Mouse (Mus musculus): ENCODE data around the gene Mto1. TPM values are rescaled to one million over a fixed set of nuclear protein-coding genes. Genes with fewer than 3 reads are reported as not detected.

The Mto1 gene
- polyA plus RNA-seq, 1 experiment = 30.4 TPM

- no peaks in the 10 kb centered on the region for H3K4me1 ChIP-seq (ENCODE audit: control insufficient read depth, insufficient read depth, low read length)
- H3K4me3 ChIP-seq (ENCODE audit: insufficient read depth, low read length) = no peak overlapping the region
- no peak for TF ChIP-seq CTCF (IDR thresholded peaks at IDR 0.05; ENCODE audit: extremely low read depth, insufficient read depth, low read length)
- TF ChIP-seq POLR2A (IDR thresholded peaks at IDR 0.05; ENCODE audit: extremely low read depth, insufficient read depth, low read length) = no peak
- H3K27ac ChIP-seq (ENCODE audit: insufficient read depth, low read length) = no peak overlapping the region
Measured at GRCm38 (mm10) chr9:78439426-78439825, 8.6 kb upstream of the Mto1 start.

- Histone ChIP-seq H3K4me1 (ENCODE audit: control insufficient read depth, insufficient read depth, low read length) (no peaks in the 10 kb centered on the region), H3K27ac (ENCODE audit: insufficient read depth, low read length) (no peak overlapping the region), H3K4me3 (ENCODE audit: insufficient read depth, low read length) (0 out of 2 replicates have a peak overlapping the region, but pooled peaks have one; percentile 19)
- TF ChIP-seq CTCF (IDR thresholded peaks at IDR 0.05; ENCODE audit: extremely low read depth, insufficient read depth, low read length) (no peak), POLR2A (IDR thresholded peaks at IDR 0.05; ENCODE audit: extremely low read depth, insufficient read depth, low read length) (no peak)
Measured at GRCm38 (mm10) chr9:78442237-78442578, 5.8 kb upstream of the Mto1 start.

GRCm38 (mm10) chr9:78442579-78443392 lies 5.2 kb upstream of the Mto1 start, which contains the start of gene Cgas:
Gene Cgas, minus strand, starts transcription at chr9:78443237.
- TF ChIP-seq CTCF (IDR thresholded peaks at IDR 0.05; ENCODE audit: extremely low read depth, insufficient read depth, low read length) = no peak
- no peak for TF ChIP-seq POLR2A (IDR thresholded peaks at IDR 0.05; ENCODE audit: extremely low read depth, insufficient read depth, low read length)
- Histone ChIP-seq H3K4me1 (ENCODE audit: control insufficient read depth, insufficient read depth, low read length) (no peaks in the 10 kb centered on the region), H3K27ac (ENCODE audit: insufficient read depth, low read length) (no peak within 1 kb of the TSS), H3K4me3 (ENCODE audit: insufficient read depth, low read length) (peak within 1 kb of the TSS; percentile 19; the same call in 1 of the 2 replicates)

GRCm38 (mm10) chr9:78447606-78447972 lies 419 bp upstream of the Mto1 start:
- H3K4me3 ChIP-seq (ENCODE audit: insufficient read depth, low read length) = peak overlapping the region; percentile 63
- H3K4me1 ChIP-seq (ENCODE audit: control insufficient read depth, insufficient read depth, low read length) = no peaks in the 10 kb centered on the region
- H3K27ac ChIP-seq (ENCODE audit: insufficient read depth, low read length) = no peak overlapping the region
- TF ChIP-seq POLR2A (IDR thresholded peaks at IDR 0.05; ENCODE audit: extremely low read depth, insufficient read depth, low read length) (no peak), CTCF (IDR thresholded peaks at IDR 0.05; ENCODE audit: extremely low read depth, insufficient read depth, low read length) (no peak)

- TF ChIP-seq POLR2A (IDR thresholded peaks at IDR 0.05; ENCODE audit: extremely low read depth, insufficient read depth, low read length) (no peak), CTCF (IDR thresholded peaks at IDR 0.05; ENCODE audit: extremely low read depth, insufficient read depth, low read length) (no peak)
- no peak overlapping the region for H3K27ac ChIP-seq (ENCODE audit: insufficient read depth, low read length)
- H3K4me1 ChIP-seq (ENCODE audit: control insufficient read depth, insufficient read depth, low read length) = no peaks in the 10 kb centered on the region
- H3K4me3 ChIP-seq (ENCODE audit: insufficient read depth, low read length) = no peak overlapping the region
Measured at GRCm38 (mm10) chr9:78450404-78450803, 2.4 kb downstream of the Mto1 start.

- TF ChIP-seq POLR2A (IDR thresholded peaks at IDR 0.05; ENCODE audit: extremely low read depth, insufficient read depth, low read length) = no peak
- no peak for TF ChIP-seq CTCF (IDR thresholded peaks at IDR 0.05; ENCODE audit: extremely low read depth, insufficient read depth, low read length)
- Histone ChIP-seq H3K4me1 (ENCODE audit: control insufficient read depth, insufficient read depth, low read length) (no peaks in the 10 kb centered on the region), H3K4me3 (ENCODE audit: insufficient read depth, low read length) (no peak overlapping the region), H3K27ac (ENCODE audit: insufficient read depth, low read length) (no peak overlapping the region)
Measured at GRCm38 (mm10) chr9:78451382-78451781, 3.4 kb downstream of the Mto1 start.

- no peaks in the 10 kb centered on the region for H3K4me1 ChIP-seq (ENCODE audit: control insufficient read depth, insufficient read depth, low read length)
- no peak overlapping the region for H3K27ac ChIP-seq (ENCODE audit: insufficient read depth, low read length)
- TF ChIP-seq POLR2A (IDR thresholded peaks at IDR 0.05; ENCODE audit: extremely low read depth, insufficient read depth, low read length) = no peak
- TF ChIP-seq CTCF (IDR thresholded peaks at IDR 0.05; ENCODE audit: extremely low read depth, insufficient read depth, low read length) = no peak
- H3K4me3 ChIP-seq (ENCODE audit: insufficient read depth, low read length) = no peak overlapping the region
Measured at GRCm38 (mm10) chr9:78457026-78457425, 9.0 kb downstream of the Mto1 start.

- Histone ChIP-seq H3K4me1 (ENCODE audit: control insufficient read depth, insufficient read depth, low read length) (no peaks in the 10 kb centered on the region), H3K4me3 (ENCODE audit: insufficient read depth, low read length) (no peak overlapping the region), H3K27ac (ENCODE audit: insufficient read depth, low read length) (no peak overlapping the region)
- TF ChIP-seq CTCF (IDR thresholded peaks at IDR 0.05; ENCODE audit: extremely low read depth, insufficient read depth, low read length) = no peak
- TF ChIP-seq POLR2A (IDR thresholded peaks at IDR 0.05; ENCODE audit: extremely low read depth, insufficient read depth, low read length) = no peak
Measured at GRCm38 (mm10) chr9:78463337-78463736, 15.3 kb downstream of the Mto1 start.

GRCm38 (mm10) chr9:78465725-78466124 lies 17.7 kb downstream of the Mto1 start:
- TF ChIP-seq POLR2A (IDR thresholded peaks at IDR 0.05; ENCODE audit: extremely low read depth, insufficient read depth, low read length) (no peak), CTCF (IDR thresholded peaks at IDR 0.05; ENCODE audit: extremely low read depth, insufficient read depth, low read length) (no peak)
- no peaks in the 10 kb centered on the region for H3K4me1 ChIP-seq (ENCODE audit: control insufficient read depth, insufficient read depth, low read length)
- H3K27ac ChIP-seq (ENCODE audit: insufficient read depth, low read length) = no peak overlapping the region
- H3K4me3 ChIP-seq (ENCODE audit: insufficient read depth, low read length) = no peak overlapping the region

GRCm38 (mm10) chr9:78473588-78473987 lies 25.6 kb downstream of the Mto1 start:
- Histone ChIP-seq H3K27ac (ENCODE audit: insufficient read depth, low read length) (no peak overlapping the region), H3K4me1 (ENCODE audit: control insufficient read depth, insufficient read depth, low read length) (no peaks in the 10 kb centered on the region), H3K4me3 (ENCODE audit: insufficient read depth, low read length) (no peak overlapping the region)
- TF ChIP-seq CTCF (IDR thresholded peaks at IDR 0.05; ENCODE audit: extremely low read depth, insufficient read depth, low read length) (no peak), POLR2A (IDR thresholded peaks at IDR 0.05; ENCODE audit: extremely low read depth, insufficient read depth, low read length) (no peak)

Data from cortical plate, adult 2 months (tissue).